Mouse (Mus musculus) neural tube, embryonic 15.5 days (tissue): ENCODE measurements at regions not wholly inside any gene's neighbourhood (a gene's known extent, or its start where the extent isn't known, plus 50 kb on each side); places are given as distances from the start of the nearest gene placed in this dataset.

Experiments
- ATAC-seq: fragments of 200-750 bp; cut with Nextera tagmentation; 2 replicates; pipeline ENCODE4 v1.8.0; 2017; ENCODE audit warnings: mild to moderate bottlenecking, moderate TSS enrichment, moderate library complexity; ENCODE audit not compliant: low FRiP score
- H3K27ac ChIP-seq: fragments of 300-500 bp; sonication (generic); replicated peaks from 2 replicates; pipeline ENCODE4 v1.5.1; 2015; ENCODE audit warnings: mild to moderate bottlenecking, inconsistent platforms
- H3K27me3 ChIP-seq: fragments of 300-500 bp; sonication (generic); replicated peaks from 2 replicates; pipeline ENCODE4 v1.6.1; 2015; ENCODE audit warnings: inconsistent platforms
- H3K36me3 ChIP-seq: fragments of 300-500 bp; sonication (generic); 2 replicates; pipeline ENCODE4 v1.6.1; 2015; ENCODE audit warnings: inconsistent platforms
- H3K4me1 ChIP-seq: fragments of 300-500 bp; sonication (generic); 2 replicates; pipeline ENCODE4 v1.6.1; 2015; ENCODE audit warnings: inconsistent platforms
- H3K4me2 ChIP-seq: fragments of 300-500 bp; sonication (generic); 2 replicates; pipeline ENCODE4 v1.6.1; 2015; ENCODE audit warnings: inconsistent platforms, mild to moderate bottlenecking, moderate library complexity
- H3K4me3 ChIP-seq: fragments of 300-500 bp; sonication (generic); replicated peaks from 2 replicates; pipeline ENCODE4 v1.5.1; 2015; ENCODE audit warnings: mild to moderate bottlenecking, inconsistent platforms
- H3K9ac ChIP-seq: fragments of 300-500 bp; sonication (generic); replicated peaks from 2 replicates; pipeline ENCODE4 v1.6.1; 2015; ENCODE audit warnings: mild to moderate bottlenecking, inconsistent platforms
- H3K9me3 ChIP-seq: fragments of 300-500 bp; sonication (generic); replicated peaks from 2 replicates; pipeline ENCODE4 v1.6.1; 2016; ENCODE audit warnings: inconsistent platforms
- WGBS: fragments of 180-500 bp; shearing (Covaris S2); methylation state at CpG from one replicate; pipeline ENCODE4 v1.1.7; 2015; ENCODE audit warnings: mixed read lengths; 5-methylcytosine and 5-hydroxymethylcytosine counted together

DNA sequence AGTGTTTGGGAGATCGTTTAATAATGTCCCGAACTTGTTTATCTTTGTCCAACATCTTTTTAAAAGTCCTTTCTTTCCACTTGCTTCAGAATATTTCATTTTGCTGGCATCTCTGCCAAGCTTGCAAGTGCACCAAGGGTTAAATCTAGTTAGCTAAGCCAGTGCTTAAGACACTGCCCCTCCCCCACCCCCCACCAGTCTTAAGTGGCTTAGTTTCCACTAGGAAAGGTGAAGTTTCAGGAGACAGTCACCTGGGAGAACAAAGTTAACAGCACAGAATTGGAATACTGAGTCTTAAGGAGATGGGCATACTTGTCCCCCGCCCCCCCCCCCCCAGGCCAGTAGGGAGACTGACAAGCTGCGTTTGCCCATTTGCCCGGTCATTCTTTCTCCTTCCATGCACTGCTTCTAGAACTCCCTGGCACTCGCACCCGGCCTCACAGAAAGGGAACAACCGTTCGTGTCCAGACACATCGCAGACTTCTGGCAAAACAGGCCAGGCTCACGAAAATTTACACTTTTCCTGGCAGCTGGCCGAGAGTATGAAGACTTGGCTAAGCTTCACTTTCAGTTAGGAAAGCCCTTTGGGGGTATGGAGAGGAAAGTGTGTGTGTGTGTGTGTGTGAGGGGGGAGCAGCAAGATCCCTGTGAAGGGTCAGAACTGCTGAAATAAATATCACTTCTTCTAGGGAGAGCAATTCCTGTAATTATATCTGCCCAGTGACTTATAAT is 219.2 kb downstream of the Bcl11a start:
- H3K36me3 ChIP-seq = no peaks in the 10 kb centered on the region
- H3K4me3 ChIP-seq = no peak overlapping the region
- H3K4me1 ChIP-seq = peaks cover 14% of the 10 kb centered on the region; the same call in 1 of the 2 replicates
- 26% methylated on average over 12 of the region's 12 CpGs for WGBS
- no peaks in the 10 kb centered on the region for H3K9me3 ChIP-seq
- no peak overlapping the region for H3K27ac ChIP-seq
- H3K27me3 ChIP-seq = 0 out of 2 replicates have a peak, but pooled peaks cover 2% of the 10 kb centered on the region
- no peak overlapping the region for H3K4me2 ChIP-seq
- ATAC-seq = 0 out of 2 replicates have a peak, but pooled peaks have one; percentile 38
- no peak overlapping the region for H3K9ac ChIP-seq

GRCm38 (mm10) chr11:24297763-24298162 is 219.9 kb downstream of the Bcl11a start:
- Histone ChIP-seq H3K9ac (no peak overlapping the region), H3K4me2 (no peak overlapping the region), H3K9me3 (no peaks in the 10 kb centered on the region), H3K4me3 (no peak overlapping the region), H3K27ac (no peak overlapping the region), H3K4me1 (peaks cover 14% of the 10 kb centered on the region; the same call in 1 of the 2 replicates), H3K36me3 (no peaks in the 10 kb centered on the region), H3K27me3 (0 out of 2 replicates have a peak, but pooled peaks cover 2% of the 10 kb centered on the region)
- ATAC-seq = no peak
- WGBS = 43% methylated on average over 5 of the region's 5 CpGs

DNA sequence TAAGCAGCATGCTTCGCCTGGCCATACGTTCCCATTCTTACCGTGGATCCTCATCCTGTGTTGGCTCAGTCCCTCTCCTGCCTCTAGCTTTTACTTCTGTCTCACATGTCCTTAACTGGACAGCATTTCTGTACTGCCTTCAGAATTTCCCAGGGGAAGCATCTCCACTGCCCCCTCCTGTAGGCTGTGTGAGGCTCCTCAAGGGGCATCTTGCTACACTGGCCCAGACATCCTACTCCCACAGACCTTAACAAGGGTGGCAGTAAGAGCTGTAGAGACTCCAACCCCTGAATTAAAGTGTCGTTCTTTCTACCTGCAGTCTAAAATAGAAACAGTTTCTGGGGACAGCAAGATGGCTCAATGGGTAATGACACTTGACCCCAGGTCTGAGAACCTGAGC is 222.5 kb downstream of the Bcl11a start:
- ATAC-seq = no peak
- H3K27me3 ChIP-seq = 0 out of 2 replicates have a peak, but pooled peaks cover 2% of the 10 kb centered on the region

DNA sequence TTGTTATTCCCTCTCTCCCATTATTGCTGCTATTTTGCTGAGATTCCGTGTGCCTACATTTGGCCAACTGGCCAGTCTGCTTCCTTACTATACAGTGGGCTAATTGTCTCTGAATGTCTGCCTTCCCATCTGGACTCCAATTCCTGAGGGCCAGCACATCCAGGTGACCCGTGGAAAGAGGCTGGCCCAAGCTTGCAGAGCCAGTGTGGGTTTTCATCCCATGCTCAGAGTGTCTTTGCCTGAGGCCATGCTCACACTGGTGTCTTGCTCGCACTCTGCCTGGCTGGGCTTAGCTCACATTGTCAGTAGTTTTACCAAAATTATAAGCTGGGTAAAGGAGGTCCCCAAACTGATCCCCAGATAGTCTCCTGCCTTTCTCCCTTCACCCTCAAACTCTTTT is 223.3 kb downstream of the Bcl11a start:
- no peak overlapping the region for H3K9ac ChIP-seq
- H3K9me3 ChIP-seq = no peaks in the 10 kb centered on the region
- ATAC-seq = no peak
- H3K4me3 ChIP-seq = no peak overlapping the region
- no peak overlapping the region for H3K4me2 ChIP-seq
- H3K4me1 ChIP-seq = peaks cover 27% of the 10 kb centered on the region
- no peaks in the 10 kb centered on the region for H3K36me3 ChIP-seq
- 71% methylated on average over 3 of the region's 3 CpGs for WGBS
- no peak overlapping the region for H3K27ac ChIP-seq
- 0 out of 2 replicates have a peak, but pooled peaks cover 2% of the 10 kb centered on the region for H3K27me3 ChIP-seq

More for the DNA sequence above, 222.5 kb downstream of the Bcl11a start:
- H3K4me1 ChIP-seq = peaks cover 20% of the 10 kb centered on the region
- H3K4me2 ChIP-seq = no peak overlapping the region
- no peak overlapping the region for H3K9ac ChIP-seq
- H3K36me3 ChIP-seq = no peaks in the 10 kb centered on the region
- no peaks in the 10 kb centered on the region for H3K9me3 ChIP-seq
- no peak overlapping the region for H3K4me3 ChIP-seq
- 83% methylated on average over 4 of the region's 4 CpGs for WGBS
- H3K27ac ChIP-seq = no peak overlapping the region

DNA sequence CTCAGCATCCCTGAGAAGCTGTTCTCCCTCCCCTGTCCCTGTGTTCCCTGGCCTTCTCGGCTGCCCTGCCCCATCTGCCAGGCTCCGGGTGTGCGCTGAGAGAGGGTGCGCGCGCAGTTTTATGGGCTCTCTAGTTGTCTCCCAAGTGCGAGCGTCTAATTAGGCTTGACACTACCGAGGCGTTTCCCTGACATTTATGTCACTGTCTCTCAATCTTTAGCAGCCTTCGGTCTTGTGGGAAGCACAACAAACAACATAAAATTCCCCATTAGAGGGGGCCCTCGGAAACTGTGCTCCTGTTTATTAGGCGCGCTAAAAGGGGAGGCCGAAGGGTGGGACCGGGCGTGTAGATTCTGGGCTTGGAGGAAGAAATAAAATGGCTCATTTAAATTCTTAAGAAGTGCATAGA is 227.3 kb downstream of the Bcl11a start:
- Histone ChIP-seq H3K4me1 (peaks cover 16% of the 10 kb centered on the region), H3K27me3 (no peaks in the 10 kb centered on the region), H3K27ac (no peak overlapping the region), H3K9me3 (no peaks in the 10 kb centered on the region), H3K36me3 (no peaks in the 10 kb centered on the region), H3K4me3 (peak overlapping the region; percentile 32), H3K4me2 (peak overlapping the region; percentile 59), H3K9ac (peak overlapping the region; percentile 7; the same call in 1 of the 2 replicates)
- WGBS = 0% methylated on average over 17 of the region's 17 CpGs
- peak; percentile 84 for ATAC-seq

DNA sequence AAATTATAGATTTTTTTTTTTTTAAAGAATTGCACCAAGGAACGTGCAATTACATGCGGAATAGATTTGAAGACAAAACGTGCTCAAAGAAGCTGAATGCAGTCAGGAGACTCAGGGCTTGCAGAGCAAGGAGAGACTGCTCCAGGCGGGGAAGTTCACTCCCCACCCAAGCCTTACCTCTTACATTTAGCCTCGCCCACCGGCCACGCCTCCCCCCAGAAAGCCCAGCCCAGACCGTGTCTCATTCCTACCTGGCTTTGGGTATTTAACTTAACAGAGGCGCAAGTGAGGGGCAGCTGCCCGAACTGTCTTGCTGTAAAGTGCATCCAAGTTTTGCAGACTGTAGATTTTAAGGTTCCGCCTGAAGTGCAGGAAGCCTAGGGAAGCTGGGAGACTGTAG is 227.8 kb downstream of the Bcl11a start:
- H3K4me1 ChIP-seq = peaks cover 16% of the 10 kb centered on the region
- H3K36me3 ChIP-seq = no peaks in the 10 kb centered on the region
- H3K4me2 ChIP-seq = peak overlapping the region; percentile 59
- H3K4me3 ChIP-seq = peak overlapping the region; percentile 32; the same call in 1 of the 2 replicates
- H3K27me3 ChIP-seq = no peaks in the 10 kb centered on the region
- H3K9ac ChIP-seq = no peak overlapping the region; the same call in 1 of the 2 replicates
- WGBS = 9% methylated on average over 11 of the region's 11 CpGs
- no peaks in the 10 kb centered on the region for H3K9me3 ChIP-seq
- no peak overlapping the region for H3K27ac ChIP-seq
- ATAC-seq = 0 out of 2 replicates have a peak, but pooled peaks have one; percentile 18

DNA sequence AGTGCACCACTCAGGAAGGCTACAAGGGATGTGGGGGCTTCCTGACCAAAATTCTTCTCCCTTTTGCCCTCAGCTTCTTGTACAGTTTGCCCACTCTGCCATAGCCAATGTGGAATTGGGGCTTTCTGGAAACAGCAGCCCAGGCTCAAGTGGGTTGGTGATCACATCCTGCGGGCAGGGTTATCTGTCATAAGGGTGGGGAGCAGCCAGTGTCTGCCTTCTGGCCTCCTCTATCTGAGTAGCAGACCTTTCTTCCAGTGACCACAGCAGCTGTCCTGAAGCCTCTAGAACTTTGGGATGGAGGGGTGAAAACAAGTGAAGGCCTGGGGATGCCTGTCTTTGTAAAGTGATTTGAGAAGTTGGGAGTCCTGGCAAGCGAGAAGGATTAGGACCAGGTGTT is 228.2 kb downstream of the Bcl11a start:
- Histone ChIP-seq H3K27me3 (no peaks in the 10 kb centered on the region), H3K9me3 (no peaks in the 10 kb centered on the region), H3K4me3 (no peak overlapping the region), H3K4me2 (peak overlapping the region; percentile 59; the same call in 1 of the 2 replicates), H3K27ac (no peak overlapping the region), H3K4me1 (peaks cover 16% of the 10 kb centered on the region), H3K9ac (no peak overlapping the region), H3K36me3 (no peaks in the 10 kb centered on the region)
- 87% methylated on average over 2 of the region's 2 CpGs for WGBS
- no peak for ATAC-seq

- Histone ChIP-seq H3K4me3 (no peak overlapping the region), H3K9me3 (no peaks in the 10 kb centered on the region), H3K27ac (no peak overlapping the region), H3K27me3 (no peaks in the 10 kb centered on the region), H3K9ac (no peak overlapping the region), H3K4me2 (no peak overlapping the region), H3K4me1 (peaks cover 16% of the 10 kb centered on the region), H3K36me3 (no peaks in the 10 kb centered on the region)
- 37% methylated on average over 6 of the region's 6 CpGs for WGBS
- ATAC-seq = no peak
Observed at GRCm38 (mm10) chr11:24307601-24308252, 229.9 kb downstream of the Bcl11a start.

- ATAC-seq = no peak
- Histone ChIP-seq H3K9me3 (no peaks in the 10 kb centered on the region), H3K9ac (no peak overlapping the region), H3K4me1 (peaks cover 20% of the 10 kb centered on the region), H3K36me3 (no peaks in the 10 kb centered on the region), H3K4me3 (no peak overlapping the region), H3K4me2 (no peak overlapping the region), H3K27me3 (no peaks in the 10 kb centered on the region), H3K27ac (no peak overlapping the region)
- 17% methylated on average over 1 of the region's 1 CpGs for WGBS
Observed at GRCm38 (mm10) chr11:24308253-24308633, 230.4 kb downstream of the Bcl11a start.

DNA sequence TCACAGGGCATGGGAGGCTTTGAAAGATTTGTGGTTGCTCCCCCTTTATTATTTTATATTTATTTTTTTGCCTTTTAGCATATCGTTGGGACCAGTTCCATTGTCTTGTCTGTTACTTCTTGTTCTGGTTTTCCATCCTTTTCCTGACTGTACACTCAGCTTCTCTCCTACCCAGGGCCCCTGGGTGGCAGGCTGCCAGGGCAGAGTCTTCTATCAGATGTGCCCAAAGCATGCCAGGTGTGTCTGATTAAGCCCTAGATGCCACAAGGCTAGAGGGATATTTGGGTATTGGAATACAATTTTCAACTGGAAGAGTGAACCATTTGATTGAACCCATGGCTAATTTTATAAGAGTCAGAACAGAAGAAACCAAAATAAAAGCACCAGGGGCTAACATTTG is 236.2 kb downstream of the Bcl11a start:
- H3K4me3 ChIP-seq = no peak overlapping the region
- H3K4me2 ChIP-seq = no peak overlapping the region
- H3K27ac ChIP-seq = no peak overlapping the region
- no peaks in the 10 kb centered on the region for H3K9me3 ChIP-seq
- H3K4me1 ChIP-seq = peaks cover 4% of the 10 kb centered on the region; the same call in 1 of the 2 replicates
- no peak overlapping the region for H3K9ac ChIP-seq
- 72% methylated on average over 1 of the region's 1 CpGs for WGBS
- ATAC-seq = no peak
- H3K36me3 ChIP-seq = no peaks in the 10 kb centered on the region
- no peaks in the 10 kb centered on the region for H3K27me3 ChIP-seq

DNA sequence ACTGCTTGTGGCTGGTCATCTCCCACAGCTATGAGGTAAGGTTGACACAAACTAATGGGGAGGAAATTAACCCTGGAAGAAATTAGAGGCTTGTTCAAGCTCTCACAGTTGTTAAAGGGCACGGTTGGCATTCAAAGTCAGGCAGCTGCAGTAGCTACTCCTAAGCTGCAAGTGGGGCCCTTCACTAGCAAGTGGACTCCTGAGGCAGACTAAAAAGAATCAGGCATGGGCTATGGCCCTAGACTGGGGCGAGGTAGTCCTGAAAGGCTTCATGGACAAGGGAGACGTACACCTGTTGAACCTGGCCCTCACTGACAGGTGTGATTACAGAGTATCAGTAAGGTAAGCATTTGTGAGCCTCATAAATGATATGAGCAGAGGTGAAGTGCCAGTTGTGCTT is 237.7 kb downstream of the Bcl11a start:
- no peak for ATAC-seq
- Histone ChIP-seq H3K4me1 (peaks cover 4% of the 10 kb centered on the region; the same call in 1 of the 2 replicates), H3K4me3 (no peak overlapping the region), H3K36me3 (no peaks in the 10 kb centered on the region), H3K9ac (no peak overlapping the region), H3K27me3 (no peaks in the 10 kb centered on the region), H3K9me3 (no peaks in the 10 kb centered on the region), H3K27ac (no peak overlapping the region), H3K4me2 (no peak overlapping the region)
- 89% methylated on average over 3 of the region's 3 CpGs for WGBS

DNA sequence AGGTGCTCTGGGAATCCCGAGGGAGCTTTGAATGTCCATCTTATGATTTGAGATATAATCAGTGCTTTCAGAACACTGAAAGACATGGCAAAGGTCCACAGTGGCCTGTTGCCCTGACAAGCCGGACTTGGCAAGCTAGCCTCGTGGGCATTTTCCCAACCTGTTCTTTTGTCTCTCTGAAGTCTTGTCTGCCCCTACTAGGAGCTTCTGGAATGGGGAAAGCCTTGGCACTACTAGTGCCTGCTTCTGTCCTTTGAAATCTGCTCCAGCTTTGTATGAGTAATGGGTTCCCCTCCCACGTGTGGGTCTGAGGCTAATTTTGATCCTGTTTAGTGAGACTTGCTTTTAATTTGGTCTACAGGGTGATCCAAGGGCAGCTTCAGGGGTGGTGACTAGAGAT is 238.3 kb downstream of the Bcl11a start:
- Histone ChIP-seq H3K4me3 (no peak overlapping the region), H3K27ac (no peak overlapping the region), H3K9me3 (no peaks in the 10 kb centered on the region), H3K4me1 (peaks cover 4% of the 10 kb centered on the region; the same call in 1 of the 2 replicates), H3K4me2 (no peak overlapping the region), H3K9ac (no peak overlapping the region), H3K36me3 (no peaks in the 10 kb centered on the region), H3K27me3 (no peaks in the 10 kb centered on the region)
- no peak for ATAC-seq
- WGBS = 77% methylated on average over 4 of the region's 4 CpGs
